Mouse (Mus musculus): ENCODE data around the gene Sgk2. TPM values are rescaled to one million over a fixed set of nuclear protein-coding genes. Genes with fewer than 3 reads are reported as not detected.
A peak's percentile ranks its signal among the peaks of the same experiment; 100 is the strongest.
"Not testable (repeated sequence)": the region's sequence is repeated elsewhere in the genome, so short reads cannot be mapped to it uniquely, and the experiment has no call there.

Sgk2 gene
- total and polyA plus RNA-seq, 2 experiments from 2014 or later, result not detected

- DNase-seq (ENCODE audit: low spot score) (no peak), ATAC-seq (ENCODE audit: insufficient read depth, low read depth) (no peak)
- H3K27me3 ChIP-seq (ENCODE audit: control insufficient read depth, insufficient read depth, low read length), result no peaks in the 10 kb centered on the region
- H3K4me3 ChIP-seq (ENCODE audit: low read depth, low read length), result no peak overlapping the region
- no peak for TF ChIP-seq EP300 (IDR thresholded peaks at IDR 0.05; ENCODE audit: low read depth)
- no peak for TF ChIP-seq CTCF (IDR thresholded peaks at IDR 0.05; ENCODE audit: low read depth)
- no peak overlapping the region for H3K27ac ChIP-seq (ENCODE audit: low read depth)
- H3K9ac ChIP-seq (replicated peaks; ENCODE audit: low read depth, low read length), result no peak overlapping the region
- H3K36me3 ChIP-seq (replicated peaks; ENCODE audit: control insufficient read depth, insufficient read depth, low read length), result no peaks in the 10 kb centered on the region
- no peaks in the 10 kb centered on the region for H3K9me3 ChIP-seq (replicated peaks; ENCODE audit: control insufficient read depth, low read length)
- peaks cover 20% of the 10 kb centered on the region; the same call in 1 of the 2 replicates for H3K4me1 ChIP-seq (ENCODE audit: control insufficient read depth, insufficient read depth)
- H3K4me2 ChIP-seq (ENCODE audit: low read depth, low read length), result no peak overlapping the region
- WGBS, result 60% methylated on average over 4 of the region's 4 CpGs
Observed at GRCm38 (mm10) chr2:163052826-163053225, 65.7 kb downstream of the Sgk2 start.

DNA sequence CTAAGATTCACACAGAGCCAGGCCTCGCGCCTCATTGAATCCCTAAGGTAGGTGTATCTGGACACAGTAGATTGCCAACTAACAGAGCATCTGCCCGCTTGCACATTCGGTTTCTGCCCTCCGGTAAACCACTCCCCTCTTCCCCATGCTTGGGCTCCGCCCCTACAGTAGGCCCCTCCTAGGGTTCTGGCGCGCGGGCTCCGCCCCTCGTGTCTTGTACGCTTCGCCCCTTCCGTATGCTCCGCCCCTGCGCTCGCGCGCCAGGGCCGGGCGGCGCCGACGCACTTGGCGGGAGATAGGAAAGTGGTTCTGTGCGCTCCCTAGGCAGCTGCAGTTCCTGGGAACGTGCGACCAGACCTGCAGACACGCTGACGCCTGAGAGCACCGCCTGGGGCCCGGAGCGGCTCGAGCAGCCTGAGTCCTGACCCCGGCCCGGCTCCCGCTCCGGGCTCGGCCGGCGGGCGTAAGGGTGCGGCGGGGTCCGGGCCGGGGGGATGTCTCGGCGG is 67.3 kb downstream of the Sgk2 start, which contains the start of gene Mybl2:
Gene Mybl2 (plus strand): TSS at position 353 of the 506 bp plus-strand sequence.
- H3K9ac ChIP-seq (replicated peaks; ENCODE audit: low read depth, low read length), result peak within 1 kb of the TSS; percentile 63
- DNase-seq (ENCODE audit: low spot score), result peak; percentile 96
- H3K4me2 ChIP-seq (ENCODE audit: low read depth, low read length), result peak within 1 kb of the TSS; percentile 100

GRCm38 (mm10) chr2:163054891-163055494 is 67.9 kb downstream of the Sgk2 start:
- Histone ChIP-seq H3K4me2 (ENCODE audit: low read depth, low read length) (peak overlapping the region; percentile 100), H3K27me3 (ENCODE audit: control insufficient read depth, insufficient read depth, low read length) (no peaks in the 10 kb centered on the region), H3K27ac (ENCODE audit: low read depth) (no peak overlapping the region), H3K36me3 (replicated peaks; ENCODE audit: control insufficient read depth, insufficient read depth, low read length) (no peaks in the 10 kb centered on the region), H3K9me3 (replicated peaks; ENCODE audit: control insufficient read depth, low read length) (no peaks in the 10 kb centered on the region), H3K4me1 (ENCODE audit: control insufficient read depth, insufficient read depth) (peaks cover 20% of the 10 kb centered on the region; the same call in 1 of the 2 replicates), H3K9ac (replicated peaks; ENCODE audit: low read depth, low read length) (peak overlapping the region; percentile 63), H3K4me3 (ENCODE audit: low read depth, low read length) (peak overlapping the region; percentile 82)
- DNase-seq (ENCODE audit: low spot score), result no peak
- no peak for TF ChIP-seq EP300 (IDR thresholded peaks at IDR 0.05; ENCODE audit: low read depth)
- no peak for TF ChIP-seq CTCF (IDR thresholded peaks at IDR 0.05; ENCODE audit: low read depth)
- whole genome bisulfite sequencing, result 0% methylated on average over 38 of the region's 38 CpGs
- ATAC-seq (ENCODE audit: insufficient read depth, low read depth), result no peak

More for the DNA sequence above, 67.3 kb downstream of the Sgk2 start, which contains the start of gene Mybl2:
- peak within 1 kb of the TSS; percentile 82 for H3K4me3 ChIP-seq (ENCODE audit: low read depth, low read length)
- no peaks in the 10 kb centered on the region for H3K27me3 ChIP-seq (ENCODE audit: control insufficient read depth, insufficient read depth, low read length)
- H3K27ac ChIP-seq (ENCODE audit: low read depth), result no peak within 1 kb of the TSS
- WGBS, result under 1% methylated on average over 48 of the region's 48 CpGs
- H3K9me3 ChIP-seq (replicated peaks; ENCODE audit: control insufficient read depth, low read length), result no peaks in the 10 kb centered on the region
- no peak for TF ChIP-seq EP300 (IDR thresholded peaks at IDR 0.05; ENCODE audit: low read depth)
- no peak for TF ChIP-seq CTCF (IDR thresholded peaks at IDR 0.05; ENCODE audit: low read depth)
- ATAC-seq (ENCODE audit: insufficient read depth, low read depth), result peak; percentile 100
- H3K36me3 ChIP-seq (replicated peaks; ENCODE audit: control insufficient read depth, insufficient read depth, low read length), result no peaks in the 10 kb centered on the region
- H3K4me1 ChIP-seq (ENCODE audit: control insufficient read depth, insufficient read depth), result peaks cover 20% of the 10 kb centered on the region; the same call in 1 of the 2 replicates

- Histone ChIP-seq H3K4me1 (ENCODE audit: control insufficient read depth, insufficient read depth) (peaks cover 20% of the 10 kb centered on the region; the same call in 1 of the 2 replicates), H3K4me2 (ENCODE audit: low read depth, low read length) (peak overlapping the region; percentile 100), H3K27me3 (ENCODE audit: control insufficient read depth, insufficient read depth, low read length) (no peaks in the 10 kb centered on the region), H3K9ac (replicated peaks; ENCODE audit: low read depth, low read length) (peak overlapping the region; percentile 63; the same call in 1 of the 2 replicates), H3K4me3 (ENCODE audit: low read depth, low read length) (peak overlapping the region; percentile 82), H3K9me3 (replicated peaks; ENCODE audit: control insufficient read depth, low read length) (no peaks in the 10 kb centered on the region), H3K36me3 (replicated peaks; ENCODE audit: control insufficient read depth, insufficient read depth, low read length) (no peaks in the 10 kb centered on the region), H3K27ac (ENCODE audit: low read depth) (no peak overlapping the region)
- ATAC-seq (ENCODE audit: insufficient read depth, low read depth), result no peak
- WGBS, result 25% methylated on average over 5 of the region's 5 CpGs
- DNase-seq (ENCODE audit: low spot score), result peak; percentile 11
- no peak for TF ChIP-seq CTCF (IDR thresholded peaks at IDR 0.05; ENCODE audit: low read depth)
- TF ChIP-seq EP300 (IDR thresholded peaks at IDR 0.05; ENCODE audit: low read depth), result no peak
Observed at GRCm38 (mm10) chr2:163055715-163056114, 68.6 kb downstream of the Sgk2 start.

DNA sequence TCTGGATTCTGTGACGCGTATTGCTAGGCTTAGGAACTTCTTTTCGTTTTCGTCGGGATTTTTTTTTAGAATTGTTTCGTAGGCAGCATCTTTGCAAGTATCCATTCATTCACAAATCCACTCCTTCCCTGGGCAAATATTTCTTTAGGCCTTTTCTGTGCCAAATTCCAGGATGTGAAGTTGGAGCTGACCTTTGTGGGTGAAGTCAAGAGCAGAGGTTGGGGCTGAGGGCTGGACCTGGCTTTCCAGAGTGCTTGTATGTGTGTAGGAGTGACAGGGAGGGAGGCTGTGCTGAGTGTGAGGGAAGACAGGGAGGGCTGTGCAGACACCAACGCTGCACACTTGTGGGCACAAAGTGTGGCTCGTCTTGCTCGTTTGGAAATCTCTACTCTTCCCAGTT is 69.5 kb downstream of the Sgk2 start:
- TF ChIP-seq EP300 (IDR thresholded peaks at IDR 0.05; ENCODE audit: low read depth), result no peak
- TF ChIP-seq CTCF (IDR thresholded peaks at IDR 0.05; ENCODE audit: low read depth), result no peak
- H3K36me3 ChIP-seq (replicated peaks; ENCODE audit: control insufficient read depth, insufficient read depth, low read length), result no peaks in the 10 kb centered on the region
- H3K4me3 ChIP-seq (ENCODE audit: low read depth, low read length), result no peak overlapping the region
- H3K4me2 ChIP-seq (ENCODE audit: low read depth, low read length), result no peak overlapping the region
- DNase-seq (ENCODE audit: low spot score) (no peak), ATAC-seq (ENCODE audit: insufficient read depth, low read depth) (no peak)
- H3K27ac ChIP-seq (ENCODE audit: low read depth), result no peak overlapping the region
- H3K4me1 ChIP-seq (ENCODE audit: control insufficient read depth, insufficient read depth), result peaks cover 20% of the 10 kb centered on the region; the same call in 1 of the 2 replicates
- H3K27me3 ChIP-seq (ENCODE audit: control insufficient read depth, insufficient read depth, low read length), result no peaks in the 10 kb centered on the region
- H3K9ac ChIP-seq (replicated peaks; ENCODE audit: low read depth, low read length), result no peak overlapping the region
- WGBS, result 71% methylated on average over 9 of the region's 9 CpGs
- no peaks in the 10 kb centered on the region for H3K9me3 ChIP-seq (replicated peaks; ENCODE audit: control insufficient read depth, low read length)

- H3K9ac ChIP-seq (replicated peaks; ENCODE audit: low read depth, low read length); H3K27ac ChIP-seq (ENCODE audit: low read depth); DNase-seq (ENCODE audit: low spot score); H3K4me3 ChIP-seq (ENCODE audit: low read depth, low read length); ATAC-seq (ENCODE audit: insufficient read depth, low read depth); H3K36me3 ChIP-seq (replicated peaks; ENCODE audit: control insufficient read depth, insufficient read depth, low read length); H3K27me3 ChIP-seq (ENCODE audit: control insufficient read depth, insufficient read depth, low read length); H3K9me3 ChIP-seq (replicated peaks; ENCODE audit: control insufficient read depth, low read length); H3K4me2 ChIP-seq (ENCODE audit: low read depth, low read length): not testable (repeated sequence)
- WGBS, result 90% methylated on average over 6 of the region's 7 CpGs
- H3K4me1 ChIP-seq (ENCODE audit: control insufficient read depth, insufficient read depth), result peaks cover 16% of the 10 kb centered on the region; the same call in 1 of the 2 replicates
Observed at GRCm38 (mm10) chr2:163058981-163059380, 71.9 kb downstream of the Sgk2 start.

All from heart, postnatal 0 days (tissue).